Mouse (Mus musculus): Measurements from ENCODE around the gene Dph2. TPM values are rescaled to one million over a fixed set of nuclear protein-coding genes. Genes with fewer than 3 reads are reported as not detected.

Gene Dph2
- polyA plus RNA-seq, 1 experiment, result 16.6 TPM

GRCm38 (mm10) chr4:117908834-117909453, 17.1 kb upstream of the Dph2 start:
- Histone ChIP-seq H3K4me1 (ENCODE audit: control insufficient read depth, insufficient read depth, low read length) (peaks cover 53% of the 10 kb centered on the region), H3K27me3 (ENCODE audit: control insufficient read depth, insufficient read depth, low read length) (no peaks in the 10 kb centered on the region), H3K27ac (ENCODE audit: insufficient read depth, low read length) (peak overlapping the region; percentile 10; the same call in 1 of the 2 replicates), H3K4me3 (replicated peaks; ENCODE audit: insufficient read depth, low read depth, low read length) (peak overlapping the region; percentile 9)
- WGBS, result 24% methylated on average over 8 of the region's 8 CpGs
- DNase-seq, result no peak
- TF ChIP-seq CTCF (IDR thresholded peaks at IDR 0.05; ENCODE audit: borderline replicate concordance, insufficient read depth, low read depth, low read length) (no peak), POLR2A (IDR thresholded peaks at IDR 0.05; ENCODE audit: borderline replicate concordance, insufficient read depth, low read length) (no peak)

- no peak for TF ChIP-seq POLR2A (IDR thresholded peaks at IDR 0.05; ENCODE audit: borderline replicate concordance, insufficient read depth, low read length)
- TF ChIP-seq CTCF (IDR thresholded peaks at IDR 0.05; ENCODE audit: borderline replicate concordance, insufficient read depth, low read depth, low read length), result no peak
- 0 out of 2 replicates have a peak overlapping the region, but pooled peaks have one; percentile 33 for H3K27ac ChIP-seq (ENCODE audit: insufficient read depth, low read length)
Measured at GRCm38 (mm10) chr4:117906196-117906595, 14.4 kb upstream of the Dph2 start.

GRCm38 (mm10) chr4:117904761-117905160, 12.9 kb upstream of the Dph2 start:
- H3K27me3 ChIP-seq (ENCODE audit: control insufficient read depth, insufficient read depth, low read length), result no peaks in the 10 kb centered on the region
- 13% methylated on average over 8 of the region's 8 CpGs for WGBS
- H3K4me1 ChIP-seq (ENCODE audit: control insufficient read depth, insufficient read depth, low read length), result peaks cover 36% of the 10 kb centered on the region
- H3K4me3 ChIP-seq (replicated peaks; ENCODE audit: insufficient read depth, low read depth, low read length), result no peak overlapping the region
- H3K27ac ChIP-seq (ENCODE audit: insufficient read depth, low read length), result 0 out of 2 replicates have a peak overlapping the region, but pooled peaks have one; percentile 1
- DNase-seq, result peak in 1 of 2 experiments; percentile 57
- TF ChIP-seq CTCF (IDR thresholded peaks at IDR 0.05; ENCODE audit: borderline replicate concordance, insufficient read depth, low read depth, low read length) (no peak), POLR2A (IDR thresholded peaks at IDR 0.05; ENCODE audit: borderline replicate concordance, insufficient read depth, low read length) (no peak)

More at GRCm38 (mm10) chr4:117906196-117906595, 14.4 kb upstream of the Dph2 start:
- 54% methylated on average over 3 of the region's 3 CpGs for WGBS
- Histone ChIP-seq H3K4me3 (replicated peaks; ENCODE audit: insufficient read depth, low read depth, low read length) (no peak overlapping the region), H3K27me3 (ENCODE audit: control insufficient read depth, insufficient read depth, low read length) (no peaks in the 10 kb centered on the region), H3K4me1 (ENCODE audit: control insufficient read depth, insufficient read depth, low read length) (peaks cover 41% of the 10 kb centered on the region)
- DNase-seq, result peak; percentile 30 to 62

GRCm38 (mm10) chr4:117904094-117904493, 12.3 kb upstream of the Dph2 start:
- TF ChIP-seq CTCF (IDR thresholded peaks at IDR 0.05; ENCODE audit: borderline replicate concordance, insufficient read depth, low read depth, low read length) (no peak), POLR2A (IDR thresholded peaks at IDR 0.05; ENCODE audit: borderline replicate concordance, insufficient read depth, low read length) (no peak)
- 36% methylated on average over 10 of the region's 10 CpGs for WGBS
- peaks cover 33% of the 10 kb centered on the region for H3K4me1 ChIP-seq (ENCODE audit: control insufficient read depth, insufficient read depth, low read length)
- no peaks in the 10 kb centered on the region for H3K27me3 ChIP-seq (ENCODE audit: control insufficient read depth, insufficient read depth, low read length)
- no peak for DNase-seq
- H3K27ac ChIP-seq (ENCODE audit: insufficient read depth, low read length), result 0 out of 2 replicates have a peak overlapping the region, but pooled peaks have one; percentile 4
- no peak overlapping the region for H3K4me3 ChIP-seq (replicated peaks; ENCODE audit: insufficient read depth, low read depth, low read length)

GRCm38 (mm10) chr4:117898111-117898510, 6.3 kb upstream of the Dph2 start:
- Histone ChIP-seq H3K4me3 (replicated peaks; ENCODE audit: insufficient read depth, low read depth, low read length) (no peak overlapping the region), H3K27ac (ENCODE audit: insufficient read depth, low read length) (no peak overlapping the region), H3K27me3 (ENCODE audit: control insufficient read depth, insufficient read depth, low read length) (no peaks in the 10 kb centered on the region), H3K4me1 (ENCODE audit: control insufficient read depth, insufficient read depth, low read length) (peaks cover 34% of the 10 kb centered on the region)
- 63% methylated on average over 3 of the region's 3 CpGs for WGBS
- TF ChIP-seq POLR2A (IDR thresholded peaks at IDR 0.05; ENCODE audit: borderline replicate concordance, insufficient read depth, low read length) (no peak), CTCF (IDR thresholded peaks at IDR 0.05; ENCODE audit: borderline replicate concordance, insufficient read depth, low read depth, low read length) (no peak)
- no peak for DNase-seq

- H3K27ac ChIP-seq (ENCODE audit: insufficient read depth, low read length), result peak overlapping the region; percentile 90
- TF ChIP-seq CTCF (IDR thresholded peaks at IDR 0.05; ENCODE audit: borderline replicate concordance, insufficient read depth, low read depth, low read length) (no peak), POLR2A (IDR thresholded peaks at IDR 0.05; ENCODE audit: borderline replicate concordance, insufficient read depth, low read length) (no peak)
- WGBS, result 16% methylated on average over 6 of the region's 6 CpGs
- H3K4me1 ChIP-seq (ENCODE audit: control insufficient read depth, insufficient read depth, low read length), result peaks cover 36% of the 10 kb centered on the region
- H3K27me3 ChIP-seq (ENCODE audit: control insufficient read depth, insufficient read depth, low read length), result no peaks in the 10 kb centered on the region
- peak; percentile 70 to 82 for DNase-seq
- H3K4me3 ChIP-seq (replicated peaks; ENCODE audit: insufficient read depth, low read depth, low read length), result no peak overlapping the region
Measured at GRCm38 (mm10) chr4:117896031-117896430, 4.2 kb upstream of the Dph2 start.

GRCm38 (mm10) chr4:117895339-117895738, 3.5 kb upstream of the Dph2 start:
- peak overlapping the region; percentile 90 for H3K27ac ChIP-seq (ENCODE audit: insufficient read depth, low read length)
- no peak for TF ChIP-seq POLR2A (IDR thresholded peaks at IDR 0.05; ENCODE audit: borderline replicate concordance, insufficient read depth, low read length)
- TF ChIP-seq CTCF (IDR thresholded peaks at IDR 0.05; ENCODE audit: borderline replicate concordance, insufficient read depth, low read depth, low read length), result no peak
- H3K27me3 ChIP-seq (ENCODE audit: control insufficient read depth, insufficient read depth, low read length), result no peaks in the 10 kb centered on the region
- no peak for DNase-seq
- no peak overlapping the region for H3K4me3 ChIP-seq (replicated peaks; ENCODE audit: insufficient read depth, low read depth, low read length)
- 34% methylated on average over 7 of the region's 7 CpGs for WGBS
- H3K4me1 ChIP-seq (ENCODE audit: control insufficient read depth, insufficient read depth, low read length), result peaks cover 39% of the 10 kb centered on the region

- TF ChIP-seq POLR2A (IDR thresholded peaks at IDR 0.05; ENCODE audit: borderline replicate concordance, insufficient read depth, low read length), result no peak
- no peak for TF ChIP-seq CTCF (IDR thresholded peaks at IDR 0.05; ENCODE audit: borderline replicate concordance, insufficient read depth, low read depth, low read length)
- WGBS, result 28% methylated on average over 8 of the region's 8 CpGs
Measured at GRCm38 (mm10) chr4:117894601-117895000, 2.8 kb upstream of the Dph2 start.

More at GRCm38 (mm10) chr4:117894601-117895000, 2.8 kb upstream of the Dph2 start:
- Histone ChIP-seq H3K27ac (ENCODE audit: insufficient read depth, low read length) (peak overlapping the region; percentile 90), H3K4me3 (replicated peaks; ENCODE audit: insufficient read depth, low read depth, low read length) (no peak overlapping the region), H3K4me1 (ENCODE audit: control insufficient read depth, insufficient read depth, low read length) (peaks cover 39% of the 10 kb centered on the region), H3K27me3 (ENCODE audit: control insufficient read depth, insufficient read depth, low read length) (no peaks in the 10 kb centered on the region)
- DNase-seq, result peak in 1 of 2 experiments; percentile 58
